Mouse (Mus musculus) cerebellum, postnatal 14 days (tissue): Measurements from ENCODE around the gene Rasgrf2.
"Not testable (repeated sequence)": the region's sequence is repeated elsewhere in the genome, so short reads cannot be mapped to it uniquely, and the experiment has no call there.

ENCODE experiments used
- DNase-seq, 2 experiments: peaks; one replicate each; pipeline ENCODE4 v3.0.0; 2021; ENCODE audit warnings: mixed read lengths in 2 of 2

Gene Rasgrf2

GRCm38 (mm10) chr13:92131384-92132150, at the start of gene Rasgrf2:
Gene Rasgrf2, minus strand, starts transcription at chr13:92131656.
- peak; percentile 13 to 27 for DNase-seq

DNA sequence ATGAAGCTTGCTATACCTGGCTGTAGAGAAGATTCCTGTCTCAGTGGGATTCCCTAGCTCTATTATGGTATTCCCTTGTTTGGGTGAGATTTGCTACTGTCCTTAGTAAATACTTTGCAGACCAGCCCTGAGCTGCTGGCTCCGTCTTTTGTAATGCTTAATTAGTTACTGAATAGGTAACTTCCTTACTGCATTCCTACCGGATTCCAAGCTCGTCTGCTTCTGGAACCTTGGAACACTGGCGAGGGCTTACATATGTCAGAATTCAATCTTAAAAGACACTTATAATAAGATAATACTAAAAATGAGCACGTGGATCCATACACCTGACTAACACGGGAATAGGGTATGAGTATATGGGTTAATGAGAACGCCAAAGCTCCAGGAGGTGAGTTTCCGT, 41.2 kb upstream of the Rasgrf2 start:
- DNase-seq, result not testable (repeated sequence)

DNA sequence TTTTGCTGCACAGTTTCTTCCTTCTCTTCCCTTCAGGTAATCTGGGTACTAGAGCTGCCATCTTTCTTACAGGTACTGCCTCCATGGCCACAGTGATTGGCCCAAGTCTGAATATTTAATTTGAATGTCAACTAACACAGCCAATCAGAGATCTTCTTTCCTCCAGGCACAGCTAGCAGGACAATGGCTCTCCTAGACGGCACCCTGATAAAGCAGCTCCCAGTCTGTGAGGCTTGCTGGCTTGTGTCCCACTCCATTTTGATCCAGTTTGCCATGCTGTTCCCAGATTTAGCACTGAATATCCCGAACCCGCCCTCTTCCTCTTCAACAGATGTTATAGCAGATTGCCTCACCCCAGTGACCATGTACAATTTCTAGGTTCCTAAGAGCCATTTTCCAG, 19.1 kb upstream of the Rasgrf2 start:
- DNase-seq, result peak; percentile 13 to 17

- DNase-seq, result no peak
Measured at GRCm38 (mm10) chr13:92148858-92149257, 17.4 kb upstream of the Rasgrf2 start.

DNA sequence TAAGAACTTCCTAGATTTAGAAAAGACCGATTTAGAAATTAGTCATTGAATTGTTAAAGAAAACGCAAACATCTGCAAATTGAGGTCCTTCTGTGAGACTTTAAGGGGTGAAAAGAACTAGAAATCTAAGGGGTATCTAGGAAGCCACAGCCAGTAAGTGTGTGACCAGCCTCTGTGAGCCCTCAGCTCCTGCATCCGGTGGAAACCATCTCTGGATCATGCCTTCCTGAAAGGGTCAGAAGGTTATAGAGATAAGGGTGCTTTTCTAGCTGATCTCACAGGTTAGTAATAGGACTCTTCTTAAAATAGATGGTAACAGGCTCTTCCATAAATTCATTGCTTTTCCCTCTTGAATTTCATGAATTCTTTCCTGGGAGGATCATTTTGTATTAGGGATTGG, 3.3 kb upstream of the Rasgrf2 start:
- DNase-seq, result no peak

DNA sequence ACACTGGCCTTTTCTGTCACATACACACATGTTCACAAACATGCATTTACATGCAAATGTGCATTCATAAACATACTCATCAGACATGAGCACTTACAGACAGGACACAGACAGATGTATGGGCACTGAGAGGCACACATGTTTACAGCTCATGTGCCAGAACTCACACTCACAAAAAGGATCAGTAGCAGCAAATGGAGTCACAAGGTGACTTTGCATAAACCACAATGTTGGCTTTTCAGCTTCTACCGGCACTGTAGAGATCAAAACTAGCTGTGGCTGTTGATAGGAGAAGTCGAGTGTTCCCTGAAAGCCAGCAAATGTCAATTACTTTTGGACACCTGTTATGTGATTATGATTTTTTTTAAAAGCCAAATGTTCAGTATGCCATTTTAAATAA, 1.1 kb upstream of the Rasgrf2 start:
- DNase-seq, result no peak

DNA sequence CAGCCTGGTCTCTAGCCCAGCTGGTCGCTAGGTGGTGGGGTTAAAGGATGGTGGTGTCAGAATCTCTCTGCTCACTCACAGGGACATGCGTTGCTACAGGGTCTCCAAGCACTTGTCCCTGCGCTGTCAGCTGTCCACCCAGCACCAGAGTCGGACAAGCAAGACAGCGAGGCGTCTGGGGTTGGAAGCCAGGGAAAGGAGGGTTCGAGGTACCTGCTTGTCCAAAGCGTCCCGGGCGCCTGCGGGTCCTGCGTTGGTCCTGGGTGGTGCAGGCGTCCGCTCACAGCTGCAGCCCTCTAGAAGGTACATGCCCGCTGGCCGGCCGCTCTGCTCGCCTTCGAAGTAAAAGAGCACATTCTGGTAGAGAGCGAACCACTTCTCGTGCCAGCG, 467 bp downstream of the Rasgrf2 start:
- peak; percentile 15 for DNase-seq

DNA sequence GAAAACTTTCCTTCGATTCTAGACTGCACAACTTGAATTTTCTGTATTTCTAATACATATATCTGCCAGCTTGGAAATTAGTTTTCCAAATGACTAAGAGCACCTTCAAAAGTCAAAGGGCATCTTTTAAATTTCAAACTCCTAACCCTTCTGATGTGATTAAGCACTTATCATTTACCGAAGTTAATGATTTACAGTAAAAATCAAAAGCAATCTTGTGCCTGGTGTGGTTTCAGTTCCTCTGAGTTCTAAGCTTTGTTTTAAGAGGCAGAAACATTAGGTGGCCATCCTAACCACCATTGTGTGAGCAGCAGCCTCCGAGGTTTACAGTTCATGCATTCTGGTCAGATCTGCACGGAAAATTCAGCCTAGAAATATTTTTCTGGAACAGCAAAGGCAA, 1.6 kb downstream of the Rasgrf2 start:
- no peak for DNase-seq

- no peak for DNase-seq
Measured at GRCm38 (mm10) chr13:92125902-92126301, 5.6 kb downstream of the Rasgrf2 start.

DNA sequence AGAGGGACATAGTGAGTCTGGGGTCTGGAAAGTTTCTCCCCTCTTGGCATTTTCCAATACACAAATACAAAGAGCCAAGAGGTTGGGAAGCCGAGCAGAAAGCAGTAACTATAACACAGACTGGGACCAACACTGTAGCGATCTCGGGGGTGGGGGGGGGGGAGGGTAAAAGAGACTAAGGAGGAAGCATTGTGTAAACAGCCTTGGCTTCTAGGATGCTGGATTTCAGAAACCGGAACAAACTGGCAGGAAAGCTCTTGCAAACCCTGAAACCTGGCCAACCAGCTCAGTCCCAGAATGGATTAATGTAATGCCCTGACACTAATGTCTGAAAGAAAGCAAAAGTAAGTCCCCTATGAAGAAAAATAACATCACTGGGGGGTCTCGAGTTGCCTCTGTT, 11.8 kb downstream of the Rasgrf2 start:
- DNase-seq, result no peak

GRCm38 (mm10) chr13:92114076-92114475, 17.4 kb downstream of the Rasgrf2 start:
- no peak for DNase-seq

GRCm38 (mm10) chr13:92108237-92108636, 23.2 kb downstream of the Rasgrf2 start:
- no peak for DNase-seq

- DNase-seq, result no peak
Measured at GRCm38 (mm10) chr13:92104259-92104658, 27.2 kb downstream of the Rasgrf2 start.

DNA sequence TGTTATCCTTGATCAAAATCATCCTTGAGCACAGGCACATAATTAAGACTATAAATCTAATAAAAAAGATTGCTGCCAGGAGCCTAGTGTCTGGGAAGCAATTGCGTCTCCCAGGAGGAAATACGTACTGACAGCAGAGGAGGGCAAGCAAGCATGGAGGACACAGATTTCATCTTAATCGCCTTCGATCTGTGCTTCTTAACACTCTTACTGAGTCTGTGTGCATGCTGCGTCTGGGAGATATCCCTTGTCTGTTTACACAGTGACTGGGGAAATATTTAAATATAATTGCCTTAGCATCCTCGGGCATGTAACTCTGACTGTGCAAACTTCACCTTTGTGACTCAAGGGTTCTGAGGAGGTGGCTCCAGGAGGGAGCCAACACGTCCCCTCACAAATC, 33.0 kb downstream of the Rasgrf2 start:
- DNase-seq, result no peak

DNA sequence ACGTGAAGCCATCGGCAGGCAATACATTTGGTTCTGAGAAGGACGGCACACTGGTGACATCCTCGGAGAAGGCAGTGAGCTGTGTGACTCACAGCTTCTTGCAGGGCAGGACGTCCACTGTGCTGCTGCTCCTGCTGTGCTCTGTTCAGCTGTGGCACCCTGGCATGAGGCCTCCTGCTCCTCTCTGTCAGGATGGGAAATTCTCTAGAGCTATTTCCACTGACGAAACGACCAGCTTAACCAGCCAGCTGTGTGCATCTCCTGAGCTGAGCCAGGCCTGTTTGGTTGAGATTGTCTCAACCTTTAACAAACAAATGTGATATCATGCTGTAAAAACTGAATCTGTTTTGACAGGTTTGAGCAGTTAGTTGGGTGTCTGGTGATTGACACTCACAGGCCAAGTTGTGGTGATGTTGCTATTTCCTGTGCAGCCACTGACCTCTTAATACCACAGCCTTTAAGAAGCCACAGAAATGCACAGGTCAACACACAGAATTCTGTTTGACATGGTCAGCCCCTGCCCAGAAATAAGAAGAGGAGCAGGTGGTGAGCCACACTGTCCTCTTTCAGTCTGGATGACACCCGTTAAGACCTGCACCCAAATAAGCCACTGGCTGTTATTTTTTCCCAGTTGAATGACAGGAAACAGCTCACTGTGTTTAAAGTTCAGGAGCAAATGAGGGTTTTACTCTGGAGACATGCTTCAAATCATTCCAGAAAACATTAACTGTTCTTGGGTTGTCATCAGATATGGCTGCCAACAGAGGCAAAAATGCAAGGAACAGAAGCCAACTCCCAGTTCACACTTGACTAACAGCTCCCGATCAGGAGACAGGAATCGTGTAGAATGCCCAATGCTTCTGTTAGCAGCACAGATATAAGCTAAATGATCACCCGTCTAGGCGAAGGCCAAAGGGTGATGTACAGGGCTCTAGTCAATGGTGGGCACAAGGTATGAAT, 36.0 kb downstream of the Rasgrf2 start:
- DNase-seq, result no peak

DNA sequence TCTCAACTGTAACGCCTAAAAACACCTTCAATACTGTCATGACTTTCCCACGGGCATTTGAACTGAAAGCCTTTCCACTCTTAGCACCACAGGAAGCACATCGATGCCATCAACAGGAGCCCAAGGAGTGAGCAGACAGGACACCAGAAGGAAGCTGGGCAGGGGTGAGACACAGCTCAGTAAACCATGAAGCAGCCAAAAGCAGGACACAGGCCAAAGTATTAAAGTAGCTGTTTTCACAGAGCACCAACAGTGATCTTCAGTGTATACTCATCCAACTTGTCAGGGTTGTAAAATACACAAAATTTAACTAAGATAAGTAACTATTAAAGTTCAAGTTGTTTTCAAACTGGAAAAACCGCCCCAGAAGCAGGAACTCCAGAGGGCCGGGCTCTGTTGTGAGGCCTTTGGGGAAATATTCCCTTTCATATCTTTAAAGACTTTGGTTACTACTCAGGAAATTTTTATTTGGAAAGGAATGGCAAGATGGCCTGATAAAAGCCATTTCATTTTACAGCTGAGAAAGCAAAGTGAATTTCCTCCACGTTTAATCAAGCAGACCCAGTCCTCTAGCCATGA, 37.7 kb downstream of the Rasgrf2 start:
- no peak for DNase-seq

GRCm38 (mm10) chr13:92073111-92073510, 58.3 kb downstream of the Rasgrf2 start:
- no peak for DNase-seq

DNA sequence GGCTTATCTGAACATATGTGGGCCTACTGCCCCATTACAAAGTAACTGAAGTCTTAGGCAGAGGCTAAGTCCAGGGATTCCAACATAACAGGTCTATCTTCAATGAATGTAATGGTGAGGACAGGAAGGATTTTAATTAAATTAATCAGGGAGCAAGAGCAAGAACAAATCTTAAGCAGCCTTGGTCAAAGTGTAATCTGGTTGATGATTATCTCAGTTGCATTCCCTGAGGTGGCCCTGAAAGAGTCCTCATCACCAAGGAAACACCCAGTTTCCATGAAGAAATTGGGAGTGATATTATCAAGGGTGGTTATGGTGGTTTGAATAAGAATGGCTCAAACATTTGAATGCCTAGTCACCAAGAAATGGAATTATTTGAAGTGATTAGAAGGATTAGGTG, 62.8 kb downstream of the Rasgrf2 start:
- no peak for DNase-seq

GRCm38 (mm10) chr13:92067831-92068230, 63.6 kb downstream of the Rasgrf2 start:
- DNase-seq, result no peak

DNA sequence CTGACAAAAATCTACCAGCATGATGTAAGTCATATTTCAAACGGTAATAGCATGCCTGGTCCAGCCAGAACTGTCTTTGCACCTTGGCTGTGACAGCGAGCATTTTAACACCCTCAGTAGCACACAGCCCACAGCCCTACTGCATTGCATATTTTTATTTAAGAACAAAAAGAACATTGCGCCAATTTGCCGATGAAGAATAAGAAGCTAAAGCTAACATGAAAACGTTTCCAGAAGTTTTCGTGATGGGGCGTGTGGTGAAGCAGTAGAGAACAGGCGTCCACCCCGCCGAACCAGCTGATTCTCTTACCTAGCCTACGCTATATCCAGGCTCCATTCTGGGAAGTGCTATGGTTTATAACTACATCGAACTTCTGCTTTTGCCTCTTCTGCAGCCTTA, 77.7 kb downstream of the Rasgrf2 start:
- DNase-seq, result no peak

- no peak for DNase-seq
Measured at GRCm38 (mm10) chr13:92053001-92053400, 78.5 kb downstream of the Rasgrf2 start.

GRCm38 (mm10) chr13:92051216-92051615, 80.2 kb downstream of the Rasgrf2 start:
- no peak for DNase-seq
